Mouse (Mus musculus): ENCODE data around the gene Fnip2. TPM values are rescaled to one million over a fixed set of nuclear protein-coding genes. Genes with fewer than 3 reads are reported as not detected.

Gene Fnip2
- total and polyA plus RNA-seq, 2 experiments from 2014 or later: 4.6 to 22.4 TPM

- ATAC-seq (no peak), DNase-seq (ENCODE audit: low spot score) (no peak)
- WGBS: 82% methylated on average over 6 of the region's 6 CpGs
- no peak overlapping the region for H3K4me3 ChIP-seq (ENCODE audit: low read length)
- no peaks in the 10 kb centered on the region for H3K27me3 ChIP-seq (ENCODE audit: insufficient read depth, low read length)
- H3K4me2 ChIP-seq (ENCODE audit: low read depth, low read length): no peak overlapping the region
- H3K9ac ChIP-seq (replicated peaks; ENCODE audit: low read length): no peak overlapping the region
- H3K36me3 ChIP-seq (ENCODE audit: insufficient read depth, low read length): no peaks in the 10 kb centered on the region
- no peak for TF ChIP-seq CTCF (IDR thresholded peaks at IDR 0.05; ENCODE audit: low read depth)
- 0 out of 2 replicates have a peak, but pooled peaks cover 4% of the 10 kb centered on the region for H3K4me1 ChIP-seq (ENCODE audit: insufficient read depth, low read length)
- H3K27ac ChIP-seq: no peak overlapping the region
- no peaks in the 10 kb centered on the region for H3K9me3 ChIP-seq (ENCODE audit: low read length)
Observed at GRCm38 (mm10) chr3:79529499-79530096, 38.0 kb downstream of the Fnip2 start.

- WGBS: 51% methylated on average over 8 of the region's 8 CpGs
- no peak overlapping the region for H3K4me2 ChIP-seq (ENCODE audit: low read depth, low read length)
- no peak for TF ChIP-seq CTCF (IDR thresholded peaks at IDR 0.05; ENCODE audit: low read depth)
- H3K4me1 ChIP-seq (ENCODE audit: insufficient read depth, low read length): 0 out of 2 replicates have a peak, but pooled peaks cover 4% of the 10 kb centered on the region
- no peak overlapping the region for H3K4me3 ChIP-seq (ENCODE audit: low read length)
- ATAC-seq: no peak
- H3K36me3 ChIP-seq (ENCODE audit: insufficient read depth, low read length): no peaks in the 10 kb centered on the region
- DNase-seq (ENCODE audit: low spot score): no peak
- H3K9me3 ChIP-seq (ENCODE audit: low read length): no peaks in the 10 kb centered on the region
- H3K27ac ChIP-seq: no peak overlapping the region
- no peaks in the 10 kb centered on the region for H3K27me3 ChIP-seq (ENCODE audit: insufficient read depth, low read length)
- H3K9ac ChIP-seq (replicated peaks; ENCODE audit: low read length): no peak overlapping the region
Observed at GRCm38 (mm10) chr3:79528451-79528850, 39.1 kb downstream of the Fnip2 start.

GRCm38 (mm10) chr3:79527921-79528320, 39.7 kb downstream of the Fnip2 start:
- Histone ChIP-seq H3K9me3 (ENCODE audit: low read length) (no peaks in the 10 kb centered on the region), H3K9ac (replicated peaks; ENCODE audit: low read length) (no peak overlapping the region), H3K4me1 (ENCODE audit: insufficient read depth, low read length) (0 out of 2 replicates have a peak, but pooled peaks cover 4% of the 10 kb centered on the region), H3K27ac (no peak overlapping the region), H3K4me3 (ENCODE audit: low read length) (no peak overlapping the region), H3K36me3 (ENCODE audit: insufficient read depth, low read length) (no peaks in the 10 kb centered on the region), H3K27me3 (ENCODE audit: insufficient read depth, low read length) (no peaks in the 10 kb centered on the region), H3K4me2 (ENCODE audit: low read depth, low read length) (no peak overlapping the region)
- WGBS: 62% methylated on average over 8 of the region's 8 CpGs
- ATAC-seq: no peak
- TF ChIP-seq CTCF (IDR thresholded peaks at IDR 0.05; ENCODE audit: low read depth): no peak
- DNase-seq (ENCODE audit: low spot score): no peak

- ATAC-seq: no peak
- DNase-seq (ENCODE audit: low spot score): no peak
- no peaks in the 10 kb centered on the region for H3K36me3 ChIP-seq (ENCODE audit: insufficient read depth, low read length)
- 82% methylated on average over 3 of the region's 3 CpGs for WGBS
- no peaks in the 10 kb centered on the region for H3K27me3 ChIP-seq (ENCODE audit: insufficient read depth, low read length)
- no peaks in the 10 kb centered on the region for H3K9me3 ChIP-seq (ENCODE audit: low read length)
- 0 out of 2 replicates have a peak, but pooled peaks cover 4% of the 10 kb centered on the region for H3K4me1 ChIP-seq (ENCODE audit: insufficient read depth, low read length)
- no peak overlapping the region for H3K9ac ChIP-seq (replicated peaks; ENCODE audit: low read length)
- TF ChIP-seq CTCF (IDR thresholded peaks at IDR 0.05; ENCODE audit: low read depth): no peak
- H3K4me2 ChIP-seq (ENCODE audit: low read depth, low read length): no peak overlapping the region
- H3K27ac ChIP-seq: no peak overlapping the region
- H3K4me3 ChIP-seq (ENCODE audit: low read length): no peak overlapping the region
Observed at GRCm38 (mm10) chr3:79527521-79527920, 40.1 kb downstream of the Fnip2 start.

GRCm38 (mm10) chr3:79523349-79523748, 44.2 kb downstream of the Fnip2 start:
- no peak overlapping the region for H3K27ac ChIP-seq
- no peaks in the 10 kb centered on the region for H3K27me3 ChIP-seq (ENCODE audit: insufficient read depth, low read length)
- H3K9me3 ChIP-seq (ENCODE audit: low read length): no peaks in the 10 kb centered on the region
- no peaks in the 10 kb centered on the region for H3K36me3 ChIP-seq (ENCODE audit: insufficient read depth, low read length)
- 90% methylated on average over 4 of the region's 4 CpGs for WGBS
- no peak overlapping the region for H3K4me3 ChIP-seq (ENCODE audit: low read length)
- TF ChIP-seq CTCF (IDR thresholded peaks at IDR 0.05; ENCODE audit: low read depth): no peak
- no peak for DNase-seq (ENCODE audit: low spot score)
- no peak for ATAC-seq
- peaks cover 19% of the 10 kb centered on the region; the same call in 1 of the 2 replicates for H3K4me1 ChIP-seq (ENCODE audit: insufficient read depth, low read length)
- H3K9ac ChIP-seq (replicated peaks; ENCODE audit: low read length): no peak overlapping the region
- no peak overlapping the region for H3K4me2 ChIP-seq (ENCODE audit: low read depth, low read length)

- 74% methylated on average over 9 of the region's 9 CpGs for whole genome bisulfite sequencing
- Histone ChIP-seq H3K4me3 (ENCODE audit: low read length) (no peak overlapping the region), H3K4me2 (ENCODE audit: low read depth, low read length) (no peak overlapping the region), H3K9ac (replicated peaks; ENCODE audit: low read length) (no peak overlapping the region), H3K9me3 (ENCODE audit: low read length) (no peaks in the 10 kb centered on the region), H3K4me1 (ENCODE audit: insufficient read depth, low read length) (peaks cover 14% of the 10 kb centered on the region), H3K27me3 (ENCODE audit: insufficient read depth, low read length) (no peaks in the 10 kb centered on the region), H3K36me3 (ENCODE audit: insufficient read depth, low read length) (0 out of 2 replicates have a peak, but pooled peaks cover under 1% of the 10 kb centered on the region), H3K27ac (no peak overlapping the region)
- no peak for DNase-seq (ENCODE audit: low spot score)
- ATAC-seq: no peak
- no peak for TF ChIP-seq CTCF (IDR thresholded peaks at IDR 0.05; ENCODE audit: low read depth)
Observed at GRCm38 (mm10) chr3:79519862-79520261, 47.7 kb downstream of the Fnip2 start.
